Mouse (Mus musculus) C2C12 (cell line): ENCODE data around the gene Morn3.

Experiments used
- CEBPB ChIP-seq: IDR thresholded peaks from one replicate; pipeline ENCODE4 v1.6.1; 2011; ENCODE audit warnings: low read depth, mild to moderate bottlenecking, control low read depth, moderate library complexity
- CTCF ChIP-seq: IDR thresholded peaks from one replicate; pipeline ENCODE4 v1.5.1; 2011; ENCODE audit not compliant: control insufficient read depth, insufficient read depth, insufficient read length
- FOSL1 ChIP-seq: IDR thresholded peaks from one replicate; pipeline ENCODE4 v1.8.0; 2011; ENCODE audit warnings: mild to moderate bottlenecking, low read length; ENCODE audit not compliant: poor library complexity, insufficient read depth, severe bottlenecking
- MAX ChIP-seq: IDR thresholded peaks from one replicate; pipeline ENCODE4 v1.6.1; 2011; ENCODE audit warnings: mild to moderate bottlenecking, control low read depth
- MYOD1 ChIP-seq: IDR thresholded peaks from one replicate; pipeline ENCODE4 v1.6.1; 2011; ENCODE audit warnings: low read depth; ENCODE audit not compliant: control insufficient read depth, insufficient read length
- MYOG ChIP-seq: IDR thresholded peaks from one replicate; pipeline ENCODE4 v1.6.1; 2011; ENCODE audit not compliant: control insufficient read depth, insufficient read length; ENCODE audit errors: extremely low read depth
- USF1 ChIP-seq: IDR thresholded peaks from one replicate; pipeline ENCODE4 v1.6.1; 2011; ENCODE audit warnings: low read depth, mild to moderate bottlenecking, control low read depth, moderate library complexity

DNA sequence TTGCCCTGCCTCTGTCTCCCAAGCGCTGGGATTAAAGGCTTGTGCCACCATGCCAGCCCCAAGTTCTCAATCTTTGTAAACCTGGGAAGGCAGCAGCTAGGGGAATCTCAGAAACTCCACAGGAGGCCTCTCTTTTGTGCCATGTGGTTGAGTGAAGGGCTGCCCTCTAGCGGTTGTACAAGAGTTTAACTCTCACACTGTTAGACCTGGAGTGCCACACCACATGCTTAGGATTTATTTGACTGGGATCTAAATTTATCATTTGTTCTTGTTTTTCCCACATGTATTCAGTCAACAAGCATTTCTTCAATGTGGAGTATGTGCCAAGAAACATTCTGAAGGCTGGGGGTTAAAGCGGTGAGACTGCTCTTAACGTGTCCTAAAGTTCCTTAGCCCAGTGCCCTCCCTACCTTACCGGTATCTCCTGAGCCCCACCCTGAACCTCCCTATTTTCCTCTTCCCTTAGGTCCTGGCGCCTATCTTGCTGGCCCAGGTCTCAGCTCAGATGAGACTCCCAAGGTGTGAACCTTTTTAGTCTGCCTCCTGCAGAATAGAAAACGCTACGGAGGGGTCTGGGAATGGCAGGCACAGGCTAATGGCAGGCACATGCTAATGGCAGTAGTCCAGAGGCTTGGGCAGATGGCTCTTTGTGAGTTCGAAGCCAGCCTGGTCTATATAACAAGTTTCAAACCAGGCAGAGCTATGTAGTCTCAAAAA, 33.1 kb downstream of the Morn3 start:
- TF ChIP-seq CTCF: peak; percentile 49
- peak; percentile 81 for TF ChIP-seq MAX
- TF ChIP-seq USF1: no peak
- TF ChIP-seq MYOG: no peak
- no peak for TF ChIP-seq CEBPB
- TF ChIP-seq FOSL1: no peak
- TF ChIP-seq MYOD1: no peak
